Mouse (Mus musculus) limb, embryonic 15.5 days (tissue): ENCODE results near the gene Gfer. TPM values are rescaled to one million over a fixed set of nuclear protein-coding genes. Genes with fewer than 3 reads are reported as not detected.
A peak's percentile ranks its signal among the peaks of the same experiment; 100 is the strongest.

ENCODE experiments used
- ATAC-seq: fragments of 200-750 bp; cut with Nextera tagmentation; 2 replicates; pipeline ENCODE4 v1.8.0; 2017; ENCODE audit warnings: low read depth, moderate TSS enrichment; ENCODE audit not compliant: insufficient number of reproducible peaks, low FRiP score, low TSS enrichment
- H3K27ac ChIP-seq: fragments of 300-500 bp; sonication (generic); 2 replicates; pipeline ENCODE4 v1.5.1; 2015; ENCODE audit warnings: moderate library complexity, mild to moderate bottlenecking, inconsistent platforms
- H3K27me3 ChIP-seq: fragments of 300-500 bp; sonication (generic); 2 replicates; pipeline ENCODE4 v1.6.1; 2015; ENCODE audit warnings: inconsistent platforms
- H3K36me3 ChIP-seq: fragments of 300-500 bp; sonication (generic); 2 replicates; pipeline ENCODE4 v1.6.1; 2015; ENCODE audit warnings: inconsistent platforms
- H3K4me1 ChIP-seq: fragments of 300-500 bp; sonication (generic); 2 replicates; pipeline ENCODE4 v1.6.1; 2015; ENCODE audit warnings: inconsistent platforms
- H3K4me2 ChIP-seq: fragments of 300-500 bp; sonication (generic); 2 replicates; pipeline ENCODE4 v1.6.1; 2015; ENCODE audit warnings: mild to moderate bottlenecking, inconsistent platforms
- H3K4me3 ChIP-seq: fragments of 300-500 bp; sonication (generic); 2 replicates; pipeline ENCODE4 v1.5.1; 2015; ENCODE audit warnings: mild to moderate bottlenecking, inconsistent platforms
- H3K9ac ChIP-seq: fragments of 300-500 bp; sonication (generic); 2 replicates; pipeline ENCODE4 v1.6.1; 2015; ENCODE audit warnings: inconsistent platforms
- H3K9me3 ChIP-seq: fragments of 300-500 bp; sonication (generic); 2 replicates; pipeline ENCODE4 v1.6.1; 2016; ENCODE audit warnings: inconsistent platforms
- WGBS: fragments of 180-500 bp; shearing (Covaris S2); methylation state at CpG from one replicate; pipeline ENCODE4 v1.1.7; 2015; 5-methylcytosine and 5-hydroxymethylcytosine counted together
- polyA plus RNA-seq: library from polyadenylated mRNA; unstranded; fragments of >200 nt; fragmentation: Nextera tagmentation; extraction: Ambion mirVana; gene quantifications from 2 replicates; pipeline ENCODE4 v1.2.1, GENCODE M21; 2015

The Gfer gene
- polyA plus RNA-seq, 1 experiment from 2014 or later = 33.8 TPM

DNA sequence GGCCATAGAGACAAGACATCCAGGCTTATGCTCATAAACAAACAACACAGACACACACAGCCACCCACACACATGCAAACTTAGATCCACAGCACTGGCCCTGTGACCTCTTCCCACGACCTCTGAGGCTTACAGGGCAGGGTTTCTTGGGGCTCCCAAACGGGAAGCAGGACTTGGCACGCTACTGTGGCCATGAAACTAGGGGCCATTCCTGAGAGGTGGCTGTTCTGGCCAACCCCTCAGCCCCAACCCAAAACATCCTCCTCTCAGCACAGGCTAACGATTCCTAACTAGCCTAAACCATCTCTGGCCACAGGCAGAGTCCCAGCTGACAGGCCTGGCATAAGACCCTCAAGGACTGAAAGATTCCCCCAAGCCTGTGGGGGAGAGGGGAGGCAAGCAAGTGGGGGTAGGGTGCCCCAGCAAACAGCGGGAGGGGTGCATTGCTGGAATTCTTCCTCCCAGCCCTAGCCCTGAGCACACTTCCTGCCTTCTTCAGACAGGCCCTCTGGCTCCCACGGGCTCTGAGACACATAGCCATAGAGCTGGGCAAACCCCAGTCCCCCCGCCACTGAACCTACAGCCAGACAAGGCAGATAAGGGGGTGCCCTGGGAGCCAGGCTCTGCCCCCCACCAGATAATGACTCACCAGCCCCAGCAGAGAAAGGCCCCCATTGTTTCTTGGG, 51.8 kb downstream of the Gfer start:
- WGBS = 30% methylated on average over 7 of the region's 7 CpGs

More for the DNA sequence above, 51.8 kb downstream of the Gfer start:
- H3K9me3 ChIP-seq = no peaks in the 10 kb centered on the region
- H3K9ac ChIP-seq = no peak overlapping the region
- H3K4me2 ChIP-seq = no peak overlapping the region
- no peak overlapping the region for H3K4me3 ChIP-seq
- H3K27ac ChIP-seq = peak overlapping the region; percentile 81
- no peaks in the 10 kb centered on the region for H3K27me3 ChIP-seq
- no peak for ATAC-seq
- H3K4me1 ChIP-seq = peaks cover 63% of the 10 kb centered on the region
- H3K36me3 ChIP-seq = peaks cover 31% of the 10 kb centered on the region

Other genes starting within 250 kb of the Gfer start
- 36.3 and 37.5 TPM in 2 replicates for gene E4f1, start 225.8 kb downstream of the Gfer start, polyA plus RNA-seq
- 47.9 and 51.1 TPM in 2 replicates for gene Pgp, start 225.8 kb downstream of the Gfer start, polyA plus RNA-seq
- gene Bricd5, start 222.3 kb downstream of the Gfer start, polyA plus RNA-seq = not detected in 2 replicates
- 26.2 and 30.5 TPM in 2 replicates for gene Mlst8, start 217.1 kb downstream of the Gfer start, polyA plus RNA-seq
- 2.8 and 3.0 TPM in 2 replicates for gene Caskin1, start 207.6 kb downstream of the Gfer start, polyA plus RNA-seq
- 89.8 and 104 TPM in 2 replicates for gene Traf7, start 168.2 kb downstream of the Gfer start, polyA plus RNA-seq
- gene Rab26, start 161.9 kb downstream of the Gfer start, polyA plus RNA-seq = 3.0 and 3.8 TPM in 2 replicates
- 32.1 and 37.9 TPM in 2 replicates for gene Pkd1, start 146.3 kb downstream of the Gfer start, polyA plus RNA-seq
- 49.9 and 54.0 TPM in 2 replicates for gene Tsc2, start 63.5 kb downstream of the Gfer start, polyA plus RNA-seq
- gene Nthl1, start 63.5 kb downstream of the Gfer start, polyA plus RNA-seq = 20.9 and 21.3 TPM in 2 replicates
- 56.5 and 57.7 TPM in 2 replicates for gene Slc9a3r2, start 45.8 kb downstream of the Gfer start, polyA plus RNA-seq
- gene Npw, start 37.7 kb downstream of the Gfer start, polyA plus RNA-seq = not detected in 2 replicates
- gene Zfp598, start 26.5 kb downstream of the Gfer start, polyA plus RNA-seq = 21.4 and 22.1 TPM in 2 replicates
- 3.0 and 3.2 TPM in 2 replicates for gene Syngr3, start 6.2 kb downstream of the Gfer start, polyA plus RNA-seq
- gene Noxo1, start 78 bp upstream of the Gfer start, polyA plus RNA-seq = 1.8 and 2.9 TPM in 2 replicates
- 57.3 and 59.0 TPM in 2 replicates for gene Tbl3, start 11.5 kb upstream of the Gfer start, polyA plus RNA-seq
- 0.29 TPM in 1 of 2 replicates, not detected in the other for gene Rnf151, start 21.9 kb upstream of the Gfer start, polyA plus RNA-seq
- gene Rps2, start 22.0 kb upstream of the Gfer start, polyA plus RNA-seq = 1,428 and 1,497 TPM in 2 replicates
- 208 and 226 TPM in 2 replicates for gene Ndufb10, start 28.3 kb upstream of the Gfer start, polyA plus RNA-seq
- 0.30 TPM in 1 of 2 replicates, not detected in the other for gene Rpl3l, start 31.7 kb upstream of the Gfer start, polyA plus RNA-seq
- gene Msrb1, start 40.5 kb upstream of the Gfer start, polyA plus RNA-seq = 25.9 and 26.8 TPM in 2 replicates
- 5.2 and 5.7 TPM in 2 replicates for gene Hs3st6, start 56.8 kb upstream of the Gfer start, polyA plus RNA-seq
- gene Meiob, start 108.1 kb upstream of the Gfer start, polyA plus RNA-seq = not detected in 2 replicates
- gene Hagh, start 144.0 kb upstream of the Gfer start, polyA plus RNA-seq = 37.7 and 43.3 TPM in 2 replicates
- gene Fahd1, start 154.2 kb upstream of the Gfer start, polyA plus RNA-seq = 19.0 and 19.6 TPM in 2 replicates
- gene Igfals, start 169.8 kb upstream of the Gfer start, polyA plus RNA-seq = 0.29 and 0.58 TPM in 2 replicates
- 47.7 and 49.6 TPM in 2 replicates for gene Nubp2, start 190.2 kb upstream of the Gfer start, polyA plus RNA-seq
- gene Spsb3, start 190.5 kb upstream of the Gfer start, polyA plus RNA-seq = 41.7 and 43.7 TPM in 2 replicates
- 27.4 and 29.9 TPM in 2 replicates for gene Eme2, start 198.9 kb upstream of the Gfer start, polyA plus RNA-seq
- 81.9 and 86.9 TPM in 2 replicates for gene Mrps34, start 199.0 kb upstream of the Gfer start, polyA plus RNA-seq
- gene Nme3, start 200.3 kb upstream of the Gfer start, polyA plus RNA-seq = 31.9 and 36.0 TPM in 2 replicates
- gene Mapk8ip3, start 240.8 kb upstream of the Gfer start, polyA plus RNA-seq = 29.5 and 30.6 TPM in 2 replicates